Mouse (Mus musculus) intestine, embryonic 15.5 days (tissue): ENCODE results near the gene Eps8. TPM values are rescaled to one million over a fixed set of nuclear protein-coding genes. Genes with fewer than 3 reads are reported as not detected.

Experiments used
- ATAC-seq: fragments of 200-750 bp; cut with Nextera tagmentation; 2 replicates; pipeline ENCODE4 v1.8.0; 2017; ENCODE audit warnings: moderate TSS enrichment, moderate library complexity
- H3K27ac ChIP-seq: fragments of 300-500 bp; sonication (generic); 2 replicates; pipeline ENCODE4 v1.5.1; 2015; ENCODE audit warnings: mild to moderate bottlenecking, inconsistent platforms
- H3K27me3 ChIP-seq: fragments of 300-500 bp; sonication (generic); replicated peaks from 2 replicates; pipeline ENCODE4 v1.6.1; 2015; ENCODE audit warnings: inconsistent platforms
- H3K36me3 ChIP-seq: fragments of 300-500 bp; sonication (generic); 2 replicates; pipeline ENCODE4 v1.6.1; 2015; ENCODE audit warnings: inconsistent platforms
- H3K4me1 ChIP-seq: fragments of 300-500 bp; sonication (generic); replicated peaks from 2 replicates; pipeline ENCODE4 v1.6.1; 2015; ENCODE audit warnings: inconsistent platforms
- H3K4me2 ChIP-seq: fragments of 300-500 bp; sonication (generic); replicated peaks from 2 replicates; pipeline ENCODE4 v1.6.1; 2015; ENCODE audit warnings: mild to moderate bottlenecking, inconsistent platforms
- H3K4me3 ChIP-seq: fragments of 300-500 bp; sonication (generic); replicated peaks from 2 replicates; pipeline ENCODE4 v1.5.1; 2015; ENCODE audit warnings: inconsistent platforms
- H3K9ac ChIP-seq: fragments of 300-500 bp; sonication (generic); 2 replicates; pipeline ENCODE4 v1.6.1; 2015; ENCODE audit warnings: inconsistent platforms
- H3K9me3 ChIP-seq: fragments of 300-500 bp; sonication (generic); 2 replicates; pipeline ENCODE4 v1.6.1; 2016; ENCODE audit warnings: inconsistent platforms
- WGBS: fragments of 180-500 bp; shearing (Covaris S2); methylation state at CpG from one replicate; pipeline ENCODE4 v1.1.7; 2015; 5-methylcytosine and 5-hydroxymethylcytosine counted together
- polyA plus RNA-seq: library from polyadenylated mRNA; unstranded; fragments of >200 nt; fragmentation: Nextera tagmentation; extraction: Ambion mirVana; gene quantifications from 2 replicates; pipeline ENCODE4 v1.2.1, GENCODE M21; 2015

Gene Eps8
- polyA plus RNA-seq, 1 experiment from 2014 or later, result 85.2 TPM

GRCm38 (mm10) chr6:137658426-137659088 lies 3.9 kb upstream of the Eps8 start:
- no peak for ATAC-seq
- Histone ChIP-seq H3K27ac (no peak overlapping the region), H3K9ac (no peak overlapping the region), H3K4me1 (no peaks in the 10 kb centered on the region), H3K27me3 (no peaks in the 10 kb centered on the region), H3K4me3 (no peak overlapping the region), H3K9me3 (no peaks in the 10 kb centered on the region), H3K36me3 (no peaks in the 10 kb centered on the region), H3K4me2 (no peak overlapping the region)
- 74% methylated on average over 12 of the region's 12 CpGs for WGBS

GRCm38 (mm10) chr6:137657203-137657602 lies 2.5 kb upstream of the Eps8 start:
- H3K27me3 ChIP-seq, result no peaks in the 10 kb centered on the region
- no peaks in the 10 kb centered on the region for H3K9me3 ChIP-seq
- H3K4me3 ChIP-seq, result no peak overlapping the region
- H3K27ac ChIP-seq, result no peak overlapping the region
- 76% methylated on average over 6 of the region's 6 CpGs for WGBS
- H3K9ac ChIP-seq, result no peak overlapping the region
- H3K4me1 ChIP-seq, result no peaks in the 10 kb centered on the region
- no peak for ATAC-seq
- H3K4me2 ChIP-seq, result no peak overlapping the region
- no peaks in the 10 kb centered on the region for H3K36me3 ChIP-seq

- ATAC-seq, result peak; percentile 37
- peak overlapping the region; percentile 60 for H3K4me3 ChIP-seq
- 25% methylated on average over 6 of the region's 7 CpGs for whole genome bisulfite sequencing
- H3K9ac ChIP-seq, result no peak overlapping the region
- no peaks in the 10 kb centered on the region for H3K27me3 ChIP-seq
- H3K27ac ChIP-seq, result no peak overlapping the region
- H3K4me2 ChIP-seq, result peak overlapping the region; percentile 77
- H3K4me1 ChIP-seq, result no peaks in the 10 kb centered on the region
- no peaks in the 10 kb centered on the region for H3K9me3 ChIP-seq
- no peaks in the 10 kb centered on the region for H3K36me3 ChIP-seq
Observed at GRCm38 (mm10) chr6:137649528-137649927, 5.1 kb downstream of the Eps8 start.

GRCm38 (mm10) chr6:137649068-137649480 lies 5.6 kb downstream of the Eps8 start:
- Histone ChIP-seq H3K4me1 (no peaks in the 10 kb centered on the region), H3K27me3 (no peaks in the 10 kb centered on the region), H3K27ac (peak overlapping the region; percentile 6; the same call in 1 of the 2 replicates), H3K9ac (peak overlapping the region; percentile 70), H3K4me3 (peak overlapping the region; percentile 60), H3K4me2 (peak overlapping the region; percentile 77), H3K9me3 (no peaks in the 10 kb centered on the region), H3K36me3 (no peaks in the 10 kb centered on the region)
- peak; percentile 85 for ATAC-seq
- under 1% methylated on average over 48 of the region's 51 CpGs for WGBS

GRCm38 (mm10) chr6:137648110-137649067 lies 6.3 kb downstream of the Eps8 start:
- H3K9me3 ChIP-seq, result no peaks in the 10 kb centered on the region
- peak; percentile 78 for ATAC-seq
- peak overlapping the region; percentile 60 for H3K4me3 ChIP-seq
- H3K4me2 ChIP-seq, result peak overlapping the region; percentile 77
- H3K9ac ChIP-seq, result peak overlapping the region; percentile 70
- no peaks in the 10 kb centered on the region for H3K27me3 ChIP-seq
- 2% methylated on average over 57 of the region's 59 CpGs for WGBS
- no peaks in the 10 kb centered on the region for H3K4me1 ChIP-seq
- peak overlapping the region; percentile 6; the same call in 1 of the 2 replicates for H3K27ac ChIP-seq
- H3K36me3 ChIP-seq, result no peaks in the 10 kb centered on the region

- Histone ChIP-seq H3K27ac (no peak overlapping the region), H3K9ac (no peak overlapping the region), H3K9me3 (no peaks in the 10 kb centered on the region), H3K27me3 (no peaks in the 10 kb centered on the region), H3K4me2 (peak overlapping the region; percentile 77), H3K36me3 (no peaks in the 10 kb centered on the region), H3K4me1 (no peaks in the 10 kb centered on the region), H3K4me3 (peak overlapping the region; percentile 60)
- 35% methylated on average over 10 of the region's 10 CpGs for WGBS
- no peak for ATAC-seq
Observed at GRCm38 (mm10) chr6:137647646-137648045, 7.0 kb downstream of the Eps8 start.

- no peak overlapping the region for H3K4me2 ChIP-seq
- no peaks in the 10 kb centered on the region for H3K9me3 ChIP-seq
- no peaks in the 10 kb centered on the region for H3K36me3 ChIP-seq
- H3K9ac ChIP-seq, result no peak overlapping the region
- no peaks in the 10 kb centered on the region for H3K27me3 ChIP-seq
- no peak overlapping the region for H3K27ac ChIP-seq
- no peaks in the 10 kb centered on the region for H3K4me1 ChIP-seq
- no peak overlapping the region for H3K4me3 ChIP-seq
- no peak for ATAC-seq
- WGBS, result 68% methylated on average over 2 of the region's 2 CpGs
Observed at GRCm38 (mm10) chr6:137646726-137647125, 8.0 kb downstream of the Eps8 start.

- ATAC-seq, result no peak
- Histone ChIP-seq H3K36me3 (no peaks in the 10 kb centered on the region), H3K27ac (no peak overlapping the region), H3K9ac (no peak overlapping the region), H3K4me1 (no peaks in the 10 kb centered on the region), H3K27me3 (no peaks in the 10 kb centered on the region), H3K4me2 (no peak overlapping the region), H3K4me3 (no peak overlapping the region), H3K9me3 (no peaks in the 10 kb centered on the region)
- 89% methylated on average over 5 of the region's 5 CpGs for WGBS
Observed at GRCm38 (mm10) chr6:137644893-137645292, 9.8 kb downstream of the Eps8 start.

- Histone ChIP-seq H3K9ac (no peak overlapping the region), H3K27ac (no peak overlapping the region), H3K4me2 (no peak overlapping the region), H3K36me3 (no peaks in the 10 kb centered on the region), H3K27me3 (no peaks in the 10 kb centered on the region), H3K4me1 (no peaks in the 10 kb centered on the region), H3K9me3 (no peaks in the 10 kb centered on the region), H3K4me3 (no peak overlapping the region)
- no peak for ATAC-seq
- WGBS, result 76% methylated on average over 4 of the region's 4 CpGs
Observed at GRCm38 (mm10) chr6:137643814-137644213, 10.9 kb downstream of the Eps8 start.

GRCm38 (mm10) chr6:137641642-137642041 lies 13.0 kb downstream of the Eps8 start:
- 92% methylated on average over 1 of the region's 1 CpGs for WGBS
- H3K4me1 ChIP-seq, result no peaks in the 10 kb centered on the region
- no peak for ATAC-seq

GRCm38 (mm10) chr6:137638834-137639567 lies 15.7 kb downstream of the Eps8 start:
- 78% methylated on average over 11 of the region's 11 CpGs for WGBS
- H3K9ac ChIP-seq, result no peak overlapping the region

More at GRCm38 (mm10) chr6:137641642-137642041, 13.0 kb downstream of the Eps8 start:
- no peaks in the 10 kb centered on the region for H3K36me3 ChIP-seq
- no peak overlapping the region for H3K9ac ChIP-seq
- H3K27ac ChIP-seq, result no peak overlapping the region
- no peaks in the 10 kb centered on the region for H3K9me3 ChIP-seq
- H3K4me2 ChIP-seq, result no peak overlapping the region
- no peak overlapping the region for H3K4me3 ChIP-seq
- no peaks in the 10 kb centered on the region for H3K27me3 ChIP-seq

GRCm38 (mm10) chr6:137637443-137637842 lies 17.2 kb downstream of the Eps8 start:
- no peak overlapping the region for H3K4me2 ChIP-seq

More at GRCm38 (mm10) chr6:137638834-137639567, 15.7 kb downstream of the Eps8 start:
- Histone ChIP-seq H3K9me3 (no peaks in the 10 kb centered on the region), H3K4me3 (no peak overlapping the region), H3K27ac (no peak overlapping the region), H3K36me3 (no peaks in the 10 kb centered on the region), H3K4me2 (no peak overlapping the region), H3K4me1 (no peaks in the 10 kb centered on the region), H3K27me3 (no peaks in the 10 kb centered on the region)
- ATAC-seq, result no peak

More at GRCm38 (mm10) chr6:137637443-137637842, 17.2 kb downstream of the Eps8 start:
- no peak for ATAC-seq
- no peak overlapping the region for H3K27ac ChIP-seq
- no peak overlapping the region for H3K4me3 ChIP-seq
- H3K9me3 ChIP-seq, result no peaks in the 10 kb centered on the region
- no peak overlapping the region for H3K9ac ChIP-seq
- no peaks in the 10 kb centered on the region for H3K4me1 ChIP-seq
- no peaks in the 10 kb centered on the region for H3K36me3 ChIP-seq
- no peaks in the 10 kb centered on the region for H3K27me3 ChIP-seq
- 65% methylated on average over 7 of the region's 7 CpGs for WGBS
